Mouse (Mus musculus) hindbrain, embryonic 10.5 days (tissue): ENCODE measurements around the gene Vasn. TPM values are rescaled to one million over a fixed set of nuclear protein-coding genes. Genes with fewer than 3 reads are reported as not detected.

Experiments used
- DNase-seq: peaks from one replicate; pipeline ENCODE4 v3.0.0-alpha.2; 2017; ENCODE audit warnings: low spot score
- H3K27ac ChIP-seq: fragments of 300-500 bp; sonication (generic); 2 replicates; pipeline ENCODE4 v1.5.1; 2016; ENCODE audit warnings: mild to moderate bottlenecking, moderate library complexity
- H3K27me3 ChIP-seq: fragments of 300-500 bp; sonication (generic); 2 replicates; pipeline ENCODE4 v1.6.1; 2016; ENCODE audit warnings: mild to moderate bottlenecking; ENCODE audit not compliant: poor library complexity, insufficient read depth, severe bottlenecking
- H3K36me3 ChIP-seq: fragments of 300-500 bp; sonication (generic); 2 replicates; pipeline ENCODE4 v1.6.1; 2016; ENCODE audit warnings: mild to moderate bottlenecking, moderate library complexity
- H3K4me1 ChIP-seq: fragments of 300-500 bp; sonication (generic); replicated peaks from 2 replicates; pipeline ENCODE4 v1.6.1; 2016; ENCODE audit warnings: mild to moderate bottlenecking
- H3K4me3 ChIP-seq: fragments of 300-500 bp; sonication (generic); 2 replicates; pipeline ENCODE4 v1.5.1; 2016; ENCODE audit warnings: mild to moderate bottlenecking, moderate library complexity
- H3K9me3 ChIP-seq: fragments of 300-500 bp; sonication (generic); 2 replicates; pipeline ENCODE4 v1.6.1; 2016; ENCODE audit warnings: mild to moderate bottlenecking, moderate library complexity
- WGBS: fragments of 180-500 bp; shearing (Covaris S2); methylation state at CpG from one replicate; pipeline ENCODE4 v1.1.7; 2016; 5-methylcytosine and 5-hydroxymethylcytosine counted together
- polyA plus RNA-seq: library from polyadenylated mRNA; unstranded; fragments of >200 nt; fragmentation: Nextera tagmentation; extraction: Ambion mirVana; gene quantifications from 2 replicates; pipeline ENCODE4 v1.2.1, GENCODE M21; 2016

The Vasn gene
- polyA plus RNA-seq, 1 experiment from 2014 or later = 12.6 TPM

DNA sequence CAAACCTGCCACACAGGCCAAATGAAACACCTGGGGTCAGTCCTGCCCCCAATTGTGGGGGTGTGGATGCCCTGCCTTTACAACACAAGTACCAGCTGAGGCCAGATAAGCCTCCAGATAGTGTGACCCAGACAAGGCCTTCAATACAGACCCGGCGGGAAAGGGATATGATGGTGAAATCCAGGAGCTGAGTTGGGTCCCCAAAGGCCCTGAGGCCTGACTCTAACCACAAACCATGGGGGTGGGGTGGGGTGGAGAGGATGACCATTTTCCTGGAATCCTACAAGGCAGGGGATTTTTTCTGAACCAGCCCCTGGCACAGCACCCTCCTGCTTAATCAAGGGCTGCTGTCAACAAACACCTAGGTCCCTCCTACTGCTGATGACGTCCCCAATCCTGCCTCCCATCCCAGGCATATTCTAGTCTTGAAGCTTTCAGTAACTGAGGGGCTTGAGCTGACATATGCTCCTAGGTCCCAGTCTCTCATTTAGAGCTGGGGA is 800 bp upstream of the Vasn start:
- no peaks in the 10 kb centered on the region for H3K9me3 ChIP-seq
- H3K4me3 ChIP-seq = no peak overlapping the region
- no peaks in the 10 kb centered on the region for H3K27me3 ChIP-seq
- peaks cover 17% of the 10 kb centered on the region for H3K36me3 ChIP-seq
- DNase-seq = no peak
- no peak overlapping the region for H3K27ac ChIP-seq
- peaks cover 45% of the 10 kb centered on the region for H3K4me1 ChIP-seq
- 82% methylated on average over 3 of the region's 3 CpGs for WGBS

DNA sequence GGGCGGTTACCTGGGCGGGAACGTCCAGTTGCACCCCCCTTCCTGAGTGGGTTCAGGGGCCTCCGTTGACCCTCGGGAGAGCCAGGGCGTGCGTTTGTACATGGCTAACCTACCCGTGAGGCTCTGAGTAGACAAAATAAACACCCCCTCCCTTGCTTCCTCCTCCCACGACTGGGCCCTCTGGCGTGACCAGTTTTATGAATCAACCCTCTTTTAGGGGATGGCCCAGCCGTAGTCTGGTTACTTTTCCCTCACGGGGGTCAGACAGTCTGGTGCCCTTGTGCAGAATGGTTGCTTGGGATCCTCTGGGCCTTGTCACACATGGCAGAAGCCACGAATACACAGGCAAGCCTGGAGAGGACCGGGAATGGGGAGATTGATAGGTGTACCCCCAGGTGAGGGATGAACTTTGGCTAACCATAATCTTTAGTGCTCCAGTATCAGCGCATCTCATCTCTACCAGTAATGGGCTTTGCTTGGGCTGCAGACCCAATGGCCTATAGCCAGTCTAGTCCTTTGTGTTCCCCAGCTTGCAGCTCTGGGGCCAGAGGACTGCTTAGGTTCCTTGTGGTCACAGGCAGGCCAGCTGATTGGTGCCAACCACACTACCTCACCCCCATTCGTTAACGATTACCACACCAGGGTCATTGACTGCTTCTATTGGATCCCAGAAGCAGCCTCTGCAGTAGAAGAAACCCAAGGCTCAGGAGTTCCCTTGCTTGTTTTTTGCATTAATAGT is 695 bp downstream of the Vasn start:
- WGBS = 14% methylated on average over 17 of the region's 17 CpGs
- peak; percentile 47 for DNase-seq
- Histone ChIP-seq H3K4me3 (peak overlapping the region; percentile 76), H3K4me1 (peaks cover 57% of the 10 kb centered on the region), H3K9me3 (no peaks in the 10 kb centered on the region), H3K36me3 (peaks cover 4% of the 10 kb centered on the region; the same call in 1 of the 2 replicates), H3K27me3 (no peaks in the 10 kb centered on the region), H3K27ac (peak overlapping the region; percentile 89)

DNA sequence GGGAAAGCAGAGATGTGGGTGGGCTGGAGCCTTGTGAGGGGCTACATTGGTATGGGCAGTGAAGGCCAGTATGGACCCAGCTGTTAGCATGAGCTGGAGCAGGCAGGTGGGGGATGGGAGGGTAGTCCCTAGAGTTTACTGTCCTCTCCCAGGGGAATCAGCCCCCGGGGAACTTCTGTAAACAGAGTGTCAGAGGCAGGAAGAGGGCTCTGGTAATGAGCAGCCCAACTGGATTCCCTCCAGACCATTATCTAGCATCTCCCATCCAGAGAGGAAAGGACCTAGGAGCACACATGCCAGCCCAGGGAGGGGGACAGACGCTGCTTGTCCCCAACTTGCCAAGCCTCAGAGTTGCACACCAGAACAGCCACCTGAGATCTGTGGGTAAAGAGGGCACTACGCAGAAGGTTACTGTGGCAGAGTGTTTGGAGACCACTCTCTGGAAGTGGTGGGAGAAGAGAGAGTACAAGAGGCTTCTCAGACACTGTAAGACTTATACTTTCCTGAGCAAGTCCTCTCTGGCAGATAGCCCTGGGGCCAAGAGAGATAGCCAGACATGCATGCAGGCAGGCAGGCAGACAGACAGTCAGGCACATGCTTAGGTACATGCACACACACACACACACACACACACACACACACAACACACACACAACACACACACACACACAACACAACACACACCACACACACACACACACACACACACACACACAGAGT is 1.5 kb downstream of the Vasn start:
- DNase-seq = no peak
- H3K4me1 ChIP-seq = peaks cover 66% of the 10 kb centered on the region

DNA sequence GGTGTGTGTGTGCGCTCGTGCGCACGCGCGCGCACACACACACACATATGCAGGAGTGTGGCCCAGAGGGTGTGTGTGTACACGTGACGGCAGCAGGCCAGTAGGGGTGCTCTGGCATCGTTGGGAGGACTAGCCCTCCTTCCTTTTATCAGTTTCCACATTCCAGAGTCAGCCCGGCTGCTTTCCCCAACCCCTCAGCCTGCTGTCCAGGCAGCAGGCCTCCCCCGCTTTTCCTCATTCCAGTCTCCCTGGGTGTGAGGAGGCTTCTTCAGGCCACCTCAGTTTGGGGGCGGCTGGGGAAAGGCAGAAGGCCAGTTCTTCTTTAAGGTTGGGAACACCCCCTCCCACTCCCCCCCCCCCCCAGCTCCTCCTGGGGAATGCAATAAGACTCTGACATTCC is 2.4 kb downstream of the Vasn start:
- Histone ChIP-seq H3K27me3 (no peaks in the 10 kb centered on the region), H3K27ac (peak overlapping the region; percentile 89), H3K4me1 (peaks cover 75% of the 10 kb centered on the region), H3K36me3 (peaks cover 4% of the 10 kb centered on the region; the same call in 1 of the 2 replicates), H3K4me3 (peak overlapping the region; percentile 76), H3K9me3 (no peaks in the 10 kb centered on the region)
- DNase-seq = peak; percentile 51
- 39% methylated on average over 13 of the region's 13 CpGs for WGBS

More for the DNA sequence above, 1.5 kb downstream of the Vasn start:
- no peaks in the 10 kb centered on the region for H3K9me3 ChIP-seq
- WGBS = 44% methylated on average over 3 of the region's 3 CpGs
- no peaks in the 10 kb centered on the region for H3K27me3 ChIP-seq
- H3K4me3 ChIP-seq = peak overlapping the region; percentile 76
- H3K36me3 ChIP-seq = peaks cover 4% of the 10 kb centered on the region; the same call in 1 of the 2 replicates
- peak overlapping the region; percentile 89 for H3K27ac ChIP-seq

DNA sequence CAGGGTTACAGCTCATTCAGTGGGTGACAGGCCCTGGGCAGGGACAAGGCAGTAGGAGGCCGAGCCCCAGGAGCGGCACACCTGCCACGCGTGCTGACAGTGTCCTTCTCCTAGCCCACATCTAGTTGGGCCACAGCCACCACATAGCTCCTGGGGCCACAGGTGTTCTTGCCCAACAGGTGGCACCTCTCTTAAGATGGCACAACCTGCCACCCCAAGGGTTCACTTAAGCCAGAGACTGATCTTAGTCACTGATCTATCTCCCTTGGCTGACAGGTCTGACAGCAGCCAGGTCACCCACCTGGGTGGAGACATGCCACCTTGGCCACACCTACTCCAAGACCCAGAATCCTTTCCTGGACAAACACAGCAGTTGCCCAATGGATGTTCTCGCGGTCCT is 3.2 kb downstream of the Vasn start:
- Histone ChIP-seq H3K36me3 (peaks cover under 1% of the 10 kb centered on the region), H3K4me3 (peak overlapping the region; percentile 76; the same call in 1 of the 2 replicates), H3K27me3 (no peaks in the 10 kb centered on the region), H3K9me3 (no peaks in the 10 kb centered on the region), H3K27ac (peak overlapping the region; percentile 89), H3K4me1 (peaks cover 82% of the 10 kb centered on the region)
- no peak for DNase-seq
- 69% methylated on average over 6 of the region's 6 CpGs for WGBS

DNA sequence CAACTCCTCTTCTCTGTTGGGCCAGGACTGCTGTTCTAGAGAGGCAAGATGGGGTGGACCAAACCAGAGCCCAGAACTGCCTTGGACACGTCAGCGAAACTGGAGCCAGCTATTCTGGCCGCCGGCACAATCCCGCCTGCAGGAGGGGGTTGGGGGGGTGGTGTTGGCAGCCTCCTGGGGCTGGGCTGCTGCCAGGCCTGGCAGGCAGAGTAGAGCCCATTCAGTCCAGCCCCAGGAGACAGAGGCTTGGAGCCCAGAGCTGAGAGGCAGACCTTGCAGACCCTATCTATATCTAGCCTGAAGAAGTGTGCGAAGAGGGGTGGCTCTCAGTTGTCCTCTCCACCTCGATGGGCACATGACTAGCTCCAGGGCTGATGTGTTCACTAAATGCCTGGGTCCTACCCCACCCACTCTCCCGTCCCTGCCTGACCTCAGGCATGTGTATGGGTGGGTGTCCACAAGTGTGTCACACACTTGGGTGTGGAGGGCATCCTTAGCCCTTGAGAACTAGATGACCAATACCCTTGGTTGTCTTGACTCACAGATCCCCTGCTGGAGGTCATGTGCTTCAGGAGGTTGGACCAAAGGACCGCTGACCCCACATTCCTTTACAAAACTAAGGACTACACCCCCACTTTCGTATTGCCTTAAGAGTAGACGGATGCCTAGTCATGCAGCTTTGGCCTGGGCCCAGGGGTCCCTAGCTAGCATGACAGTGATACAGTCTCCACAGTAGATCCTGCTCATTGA is 4.1 kb downstream of the Vasn start:
- Histone ChIP-seq H3K9me3 (no peaks in the 10 kb centered on the region), H3K27ac (peak overlapping the region; percentile 89; the same call in 1 of the 2 replicates), H3K36me3 (peaks cover 10% of the 10 kb centered on the region), H3K27me3 (no peaks in the 10 kb centered on the region), H3K4me1 (peaks cover 91% of the 10 kb centered on the region), H3K4me3 (no peak overlapping the region)
- WGBS = 72% methylated on average over 11 of the region's 11 CpGs
- DNase-seq = no peak

DNA sequence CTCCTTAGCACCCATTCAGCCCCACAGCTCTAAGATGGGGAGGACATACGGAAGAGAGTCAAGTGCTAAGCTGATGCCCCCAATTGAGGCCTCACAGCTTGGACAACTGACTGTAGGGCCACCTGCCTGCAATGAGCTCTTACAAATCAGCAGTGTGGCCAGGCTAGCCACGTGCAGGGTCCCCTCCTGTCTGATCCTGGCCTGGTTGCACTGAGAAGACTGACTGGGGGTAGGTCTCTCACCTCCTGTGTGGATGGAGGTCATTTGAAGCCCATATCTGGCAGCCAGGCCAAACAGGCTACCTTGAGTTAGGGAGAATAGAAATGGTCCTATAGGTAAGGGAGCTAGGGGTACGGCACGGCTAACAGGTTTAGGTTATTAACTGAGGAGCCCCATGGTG is 6.1 kb downstream of the Vasn start:
- no peaks in the 10 kb centered on the region for H3K9me3 ChIP-seq

DNA sequence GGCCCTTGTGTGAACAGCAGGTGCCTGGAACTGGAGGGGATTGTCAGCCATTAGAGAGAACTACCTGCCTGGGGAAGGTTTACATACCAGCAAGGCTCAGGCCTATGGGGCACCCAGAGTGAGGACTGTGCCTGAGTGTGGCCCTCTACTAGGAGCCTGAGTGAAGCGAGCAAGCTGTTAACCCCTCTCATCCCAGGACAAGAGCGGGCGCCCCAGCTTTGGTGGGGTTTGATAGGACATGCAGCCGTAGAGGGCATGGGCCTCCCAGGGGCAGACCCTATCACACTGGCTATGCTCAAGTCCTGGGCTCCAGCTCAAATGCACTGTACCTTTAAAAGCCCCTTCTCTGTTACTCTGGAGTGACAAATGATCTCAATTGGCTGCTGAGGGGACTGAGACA is 7.1 kb downstream of the Vasn start:
- DNase-seq = no peak
- Histone ChIP-seq H3K36me3 (peaks cover 38% of the 10 kb centered on the region), H3K9me3 (no peaks in the 10 kb centered on the region), H3K4me3 (0 out of 2 replicates have a peak overlapping the region, but pooled peaks have one; percentile 11), H3K4me1 (peaks cover 84% of the 10 kb centered on the region), H3K27ac (peak overlapping the region; percentile 66; the same call in 1 of the 2 replicates), H3K27me3 (no peaks in the 10 kb centered on the region)
- whole genome bisulfite sequencing = 71% methylated on average over 4 of the region's 4 CpGs

More for the DNA sequence above, 6.1 kb downstream of the Vasn start:
- Histone ChIP-seq H3K4me3 (no peak overlapping the region), H3K36me3 (peaks cover 28% of the 10 kb centered on the region), H3K27me3 (no peaks in the 10 kb centered on the region), H3K27ac (peak overlapping the region; percentile 66; the same call in 1 of the 2 replicates), H3K4me1 (peaks cover 85% of the 10 kb centered on the region)
- DNase-seq = no peak
- 83% methylated on average over 4 of the region's 4 CpGs for WGBS

DNA sequence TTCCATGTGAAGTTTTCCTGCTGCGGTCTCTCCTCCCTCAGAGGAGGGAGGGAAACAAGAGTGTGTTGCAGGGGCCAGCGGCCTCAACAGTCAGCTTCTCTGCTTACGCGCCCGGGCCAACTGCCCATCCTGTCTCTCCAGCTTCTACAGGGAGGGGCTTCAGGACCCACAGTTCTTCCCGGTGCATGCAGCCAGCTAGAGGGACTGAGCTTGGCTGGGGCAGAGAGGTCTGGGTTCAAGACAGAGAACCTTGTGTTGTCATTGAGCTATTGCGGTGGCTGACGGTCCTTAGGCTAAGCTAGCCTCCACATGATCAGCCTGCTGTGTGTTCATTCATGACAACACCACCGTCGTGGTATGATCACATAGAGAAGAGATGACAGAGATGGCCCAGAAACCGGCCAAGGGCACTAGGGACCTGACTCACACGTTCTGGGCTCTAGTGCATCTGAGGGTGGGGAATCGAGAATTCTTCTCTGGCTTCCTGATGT is 8.0 kb downstream of the Vasn start:
- Histone ChIP-seq H3K27me3 (no peaks in the 10 kb centered on the region), H3K27ac (peak overlapping the region; percentile 37), H3K4me1 (peaks cover 84% of the 10 kb centered on the region), H3K36me3 (peaks cover 46% of the 10 kb centered on the region), H3K4me3 (no peak overlapping the region), H3K9me3 (no peaks in the 10 kb centered on the region)
- 75% methylated on average over 13 of the region's 13 CpGs for WGBS
- DNase-seq = no peak

DNA sequence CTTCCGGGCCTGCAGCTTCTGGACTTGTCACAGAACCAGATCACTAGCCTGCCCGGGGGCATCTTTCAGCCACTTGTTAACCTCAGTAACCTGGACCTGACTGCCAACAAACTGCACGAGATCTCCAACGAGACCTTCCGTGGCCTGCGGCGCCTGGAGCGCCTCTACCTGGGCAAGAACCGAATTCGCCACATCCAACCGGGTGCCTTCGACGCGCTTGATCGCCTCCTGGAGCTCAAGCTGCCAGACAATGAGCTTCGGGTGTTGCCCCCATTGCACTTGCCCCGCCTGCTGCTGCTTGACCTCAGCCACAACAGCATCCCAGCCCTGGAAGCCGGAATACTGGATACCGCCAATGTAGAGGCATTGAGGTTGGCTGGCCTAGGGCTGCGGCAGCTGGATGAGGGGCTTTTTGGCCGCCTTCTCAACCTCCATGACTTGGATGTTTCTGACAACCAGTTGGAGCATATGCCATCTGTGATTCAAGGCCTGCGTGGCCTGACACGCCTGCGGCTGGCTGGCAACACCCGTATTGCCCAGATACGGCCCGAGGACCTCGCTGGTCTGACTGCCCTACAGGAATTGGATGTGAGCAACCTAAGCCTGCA is 8.8 kb downstream of the Vasn start:
- no peaks in the 10 kb centered on the region for H3K9me3 ChIP-seq
- peaks cover 55% of the 10 kb centered on the region for H3K36me3 ChIP-seq
- H3K27ac ChIP-seq = peak overlapping the region; percentile 37
- H3K27me3 ChIP-seq = no peaks in the 10 kb centered on the region
- 84% methylated on average over 28 of the region's 28 CpGs for WGBS
- H3K4me3 ChIP-seq = no peak overlapping the region
- peaks cover 82% of the 10 kb centered on the region for H3K4me1 ChIP-seq
- DNase-seq = no peak

DNA sequence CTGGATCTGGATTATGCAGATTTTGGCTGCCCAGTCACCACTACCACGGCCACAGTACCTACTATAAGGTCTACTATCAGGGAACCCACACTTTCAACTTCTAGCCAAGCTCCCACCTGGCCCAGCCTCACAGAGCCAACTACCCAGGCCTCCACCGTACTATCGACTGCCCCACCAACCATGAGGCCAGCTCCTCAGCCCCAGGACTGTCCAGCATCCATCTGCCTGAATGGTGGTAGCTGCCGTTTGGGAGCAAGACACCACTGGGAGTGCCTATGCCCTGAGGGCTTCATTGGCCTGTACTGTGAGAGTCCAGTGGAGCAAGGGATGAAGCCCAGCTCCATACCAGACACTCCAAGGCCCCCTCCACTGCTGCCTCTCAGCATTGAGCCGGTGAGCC is 9.5 kb downstream of the Vasn start:
- peaks cover 75% of the 10 kb centered on the region for H3K4me1 ChIP-seq
- H3K27me3 ChIP-seq = no peaks in the 10 kb centered on the region
- no peak for DNase-seq
- no peaks in the 10 kb centered on the region for H3K9me3 ChIP-seq
- H3K4me3 ChIP-seq = no peak overlapping the region
- peak overlapping the region; percentile 37 for H3K27ac ChIP-seq
- 85% methylated on average over 5 of the region's 5 CpGs for WGBS
- H3K36me3 ChIP-seq = peaks cover 59% of the 10 kb centered on the region

DNA sequence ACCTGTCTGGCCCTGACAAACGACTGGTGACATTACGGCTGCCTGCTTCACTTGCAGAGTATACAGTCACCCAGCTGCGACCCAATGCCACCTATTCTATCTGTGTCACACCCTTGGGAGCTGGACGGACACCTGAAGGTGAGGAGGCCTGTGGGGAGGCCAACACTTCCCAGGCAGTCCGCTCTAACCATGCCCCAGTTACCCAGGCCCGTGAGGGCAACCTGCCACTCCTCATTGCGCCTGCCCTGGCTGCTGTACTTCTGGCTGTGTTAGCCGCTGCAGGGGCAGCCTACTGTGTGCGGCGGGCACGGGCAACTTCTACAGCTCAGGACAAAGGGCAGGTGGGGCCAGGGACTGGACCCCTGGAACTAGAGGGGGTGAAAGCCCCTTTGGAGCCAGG is 10.0 kb downstream of the Vasn start:
- DNase-seq = no peak
- Histone ChIP-seq H3K27ac (peak overlapping the region; percentile 37), H3K4me3 (no peak overlapping the region), H3K9me3 (no peaks in the 10 kb centered on the region), H3K27me3 (no peaks in the 10 kb centered on the region), H3K36me3 (peaks cover 62% of the 10 kb centered on the region), H3K4me1 (peaks cover 75% of the 10 kb centered on the region)
- 91% methylated on average over 11 of the region's 11 CpGs for WGBS
